13 mouse cellular contexts compared by ENCODE assay signal in the genomic region with DNA sequence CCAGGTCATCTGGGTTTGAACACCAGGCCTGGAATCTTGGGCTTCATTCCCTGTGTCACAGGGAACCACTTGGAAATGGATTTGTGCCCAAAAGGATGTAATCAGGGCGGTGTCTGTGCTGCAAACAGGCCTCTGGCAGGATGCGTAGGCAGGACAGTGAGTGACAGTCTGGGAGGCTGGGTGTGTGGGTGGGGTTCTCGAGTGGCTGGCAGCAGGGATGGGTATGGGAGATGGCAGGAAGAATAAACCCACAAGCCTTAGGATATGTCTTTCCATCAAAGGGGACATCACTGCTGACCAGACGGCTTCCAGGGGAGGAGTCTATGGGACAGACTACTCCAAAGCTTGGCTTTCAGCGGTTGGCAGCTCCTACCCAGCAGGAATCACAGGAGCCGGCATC.
DNase-seq lines count a peak whose midpoint lies in the region; ATAC-seq lines count a peak whose summit lies in the region.
"Had no signal": no experiment of that assay in that cellular context is flagged by ENCODE, and none has a peak within 500 bp of the region (broad histone marks: within the 10 kb centered on the region; RNA-seq: fewer than 3 reads in every experiment).

No protein-coding gene starts in this region.

- no peaks in the 10 kb centered on the region for H3K36me3 ChIP-seq in midbrain, embryonic 10.5 days
- no peaks in the 10 kb centered on the region for H3K36me3 ChIP-seq in forebrain, embryonic 13.5 days (ENCODE audit: poor library complexity, severe bottlenecking)
- H3K36me3 ChIP-seq in heart, embryonic 10.5 days: no peaks in the 10 kb centered on the region
- H3K36me3 ChIP-seq: embryonic facial prominence, embryonic 13.5 days; G1E; limb, embryonic 13.5 days; neural tube, embryonic 13.5 days had no signal

- no peak overlapping the region for H3K4me2 ChIP-seq in forebrain, embryonic 13.5 days
- H3K4me2 ChIP-seq: embryonic facial prominence, embryonic 13.5 days; limb, embryonic 13.5 days; neural tube, embryonic 13.5 days had no signal

- DNase-seq in 3T3-L1 (ENCODE audit: low read depth, low spot score): peak; percentile 2
- peak; percentile 88 for DNase-seq in brain, adult 2 months (ENCODE audit: low read depth, low spot score)
- peak; percentile 91 for DNase-seq in layer of hippocampus, adult 9-11 months
- DNase-seq in left cerebral cortex, postnatal 4 days: peak; percentile 19
- no peak for DNase-seq in midbrain, embryonic 10.5 days (ENCODE audit: low spot score)
- DNase-seq in yolk sac, embryonic 10.5 days (ENCODE audit: low spot score): no peak
- no peak for DNase-seq in heart, embryonic 10.5 days (ENCODE audit: low spot score)
- DNase-seq: cerebellum, adult 9-10 months had no signal

- H3K9ac ChIP-seq in forebrain, embryonic 13.5 days: no peak overlapping the region
- H3K9ac ChIP-seq: embryonic facial prominence, embryonic 13.5 days; limb, embryonic 13.5 days; neural tube, embryonic 13.5 days had no signal

- no peaks in the 10 kb centered on the region for H3K4me1 ChIP-seq in midbrain, embryonic 10.5 days
- no peaks in the 10 kb centered on the region for H3K4me1 ChIP-seq in forebrain, embryonic 13.5 days
- no peaks in the 10 kb centered on the region for H3K4me1 ChIP-seq in heart, embryonic 10.5 days
- H3K4me1 ChIP-seq: embryonic facial prominence, embryonic 13.5 days; limb, embryonic 13.5 days; neural tube, embryonic 13.5 days had no signal

- H3K4me3 ChIP-seq in midbrain, embryonic 10.5 days: no peak overlapping the region
- no peak overlapping the region for H3K4me3 ChIP-seq in forebrain, embryonic 13.5 days
- H3K4me3 ChIP-seq in heart, embryonic 10.5 days: no peak overlapping the region
- H3K4me3 ChIP-seq: embryonic facial prominence, embryonic 13.5 days; limb, embryonic 13.5 days; neural tube, embryonic 13.5 days had no signal

- 86% methylated on average over 6 of the region's 6 CpGs for WGBS in midbrain, embryonic 10.5 days
- 80% methylated on average over 6 of the region's 6 CpGs for WGBS in forebrain, embryonic 13.5 days
- 71% methylated on average over 6 of the region's 6 CpGs for WGBS in heart, embryonic 10.5 days

- no peak for ATAC-seq in forebrain, embryonic 13.5 days

- intact Hi-C loops in left cerebral cortex, postnatal 4 days (cut with DNase I): no loop called here

- no peak overlapping the region for H3K27ac ChIP-seq in midbrain, embryonic 10.5 days (replicated peaks)
- no peak overlapping the region for H3K27ac ChIP-seq in forebrain, embryonic 13.5 days
- H3K27ac ChIP-seq in heart, embryonic 10.5 days: no peak overlapping the region
- H3K27ac ChIP-seq: embryonic facial prominence, embryonic 13.5 days; limb, embryonic 13.5 days; neural tube, embryonic 13.5 days had no signal

- H3K27me3 ChIP-seq in midbrain, embryonic 10.5 days (ENCODE audit: low read depth, poor library complexity, severe bottlenecking): no peaks in the 10 kb centered on the region
- H3K27me3 ChIP-seq in forebrain, embryonic 13.5 days: no peaks in the 10 kb centered on the region
- peaks cover 8% of the 10 kb centered on the region for H3K27me3 ChIP-seq in heart, embryonic 10.5 days (ENCODE audit: insufficient read depth, poor library complexity, severe bottlenecking)
- H3K27me3 ChIP-seq: embryonic facial prominence, embryonic 13.5 days; limb, embryonic 13.5 days; neural tube, embryonic 13.5 days had no signal

- no peaks in the 10 kb centered on the region for H3K9me3 ChIP-seq in midbrain, embryonic 10.5 days (replicated peaks)
- no peaks in the 10 kb centered on the region for H3K9me3 ChIP-seq in forebrain, embryonic 13.5 days (replicated peaks)
- no peaks in the 10 kb centered on the region for H3K9me3 ChIP-seq in heart, embryonic 10.5 days
- H3K9me3 ChIP-seq: embryonic facial prominence, embryonic 13.5 days; limb, embryonic 13.5 days; neural tube, embryonic 13.5 days had no signal

Comparison
In these comparisons a context has a peak if more than half of its experiments do, and no peak if none do; other contexts are left out.
1. DNase-seq: peak in 3T3-L1 (single experiment), brain, adult 2 months (single experiment), layer of hippocampus, adult 9-11 months (single experiment) and left cerebral cortex, postnatal 4 days (single experiment); none in midbrain, embryonic 10.5 days (single experiment), yolk sac, embryonic 10.5 days (single experiment) and heart, embryonic 10.5 days (single experiment).